Mouse (Mus musculus): Measurements from ENCODE around the gene Unc13d.

- TF ChIP-seq CTCF (IDR thresholded peaks at IDR 0.05; ENCODE audit: insufficient read depth, low read length) (no peak), POLR2A (IDR thresholded peaks at IDR 0.05; ENCODE audit: borderline replicate concordance, extremely low read depth, low read depth, low read length) (no peak)
Measured at GRCm38 (mm10) chr11:116076836-116077235, 925 bp downstream of the Unc13d start.

All from lung, adult 2 months (tissue).